ENCODE assay signal across 22 mouse cellular contexts in the genomic region with DNA sequence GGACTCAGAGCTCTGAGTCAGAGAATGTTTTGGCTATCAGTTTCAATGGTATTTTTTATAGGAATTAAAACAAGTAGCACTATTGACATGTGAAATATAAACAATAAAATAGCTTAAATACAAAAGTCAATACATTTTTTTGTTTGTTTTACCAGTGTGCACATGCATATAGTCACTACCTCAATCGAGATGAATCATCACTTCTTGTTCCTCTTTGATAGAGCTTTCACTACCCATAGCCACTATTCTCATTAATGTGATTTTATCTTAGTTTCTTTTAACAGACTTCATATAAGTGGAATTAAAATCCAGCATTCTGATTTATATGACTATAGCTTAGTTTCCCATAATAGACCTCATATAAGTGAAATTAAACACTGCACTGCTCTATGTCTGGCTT. TPM values are rescaled to one million over a fixed set of nuclear protein-coding genes. Genes with fewer than 3 reads are reported as not detected.
DNase-seq lines count a peak whose midpoint lies in the region; ATAC-seq lines count a peak whose summit lies in the region.
"Had no signal": no experiment of that assay in that cellular context is flagged by ENCODE, and none has a peak within 500 bp of the region (broad histone marks: within the 10 kb centered on the region; RNA-seq: fewer than 3 reads in every experiment).

No protein-coding gene starts in this region.

- DNase-seq in 416B (ENCODE audit: low read depth) = peak; percentile 36
- peak; percentile 6 for DNase-seq in MEL-GATA-1-ER (ENCODE audit: extremely low read depth, low read depth)
- no peak for DNase-seq in Muller cell, postnatal 12 days (ENCODE audit: inconsistent ontology term)
- DNase-seq in gastrocnemius, postnatal 25 days = no peak
- no peak for DNase-seq in right cerebral cortex, postnatal 25 days
- DNase-seq: adrenal gland, adult 2 months; adrenal gland, postnatal 14 days; cerebellum, adult 18-20 months; cerebellum, adult 9-10 months; cerebellum, postnatal 14 days; gastrocnemius, postnatal 36 days; heart, adult 11 months; heart, postnatal 36 days; kidney, adult 18-20 months had no signal

- ATAC-seq in megakaryocyte, adult 5-6 weeks (ENCODE audit: poor library complexity, severe bottlenecking) = peak; percentile 87
- ATAC-seq: CD4-positive, CD25-positive, alpha-beta regulatory T cell, adult 4 months; forebrain, embryonic 14.5 days; hindbrain, embryonic 16.5 days; inflammation-experienced regulatory T-cells, adult 6 months; intestine, embryonic 16.5 days had no signal

RNA-seq across cellular contexts. Expression of a gene that starts 39.2 kb away (rescaled TPM):
- not detected in 2 replicates for total RNA-seq in megakaryocyte, adult 5-6 weeks (2015)
- total RNA-seq in megakaryocyte, adult 5-6 weeks (2017) = not detected in 2 replicates
- total RNA-seq in gastrocnemius, postnatal 25 days (2021) = not detected
- total RNA-seq: adrenal gland, adult 2 months; adrenal gland, postnatal 14 days; gastrocnemius, adult 8-10 months; gastrocnemius, postnatal 36 days; heart, adult 8-10 months; heart, postnatal 36 days had no signal

RNA-seq across cellular contexts. Expression of a gene that starts 51.9 kb away (rescaled TPM):
- 1.5 and 3.3 TPM in 2 replicates for total RNA-seq in megakaryocyte, adult 5-6 weeks (2015)
- 2.8 and 3.5 TPM in 2 replicates for total RNA-seq in megakaryocyte, adult 5-6 weeks (2017)
- not detected for total RNA-seq in gastrocnemius, postnatal 25 days (2021)
- total RNA-seq: adrenal gland, adult 2 months; gastrocnemius, adult 8-10 months; heart, adult 8-10 months; heart, postnatal 36 days had no signal

Comparison
In these comparisons a context has a peak if more than half of its experiments do, and no peak if none do; other contexts are left out.
1. DNase-seq: peak in 416B (single experiment) and MEL-GATA-1-ER (single experiment); none in Muller cell, postnatal 12 days (single experiment), gastrocnemius, postnatal 25 days (single experiment) and right cerebral cortex, postnatal 25 days (single experiment).